15 mouse cellular contexts compared by ENCODE assay signal in the genomic region with DNA sequence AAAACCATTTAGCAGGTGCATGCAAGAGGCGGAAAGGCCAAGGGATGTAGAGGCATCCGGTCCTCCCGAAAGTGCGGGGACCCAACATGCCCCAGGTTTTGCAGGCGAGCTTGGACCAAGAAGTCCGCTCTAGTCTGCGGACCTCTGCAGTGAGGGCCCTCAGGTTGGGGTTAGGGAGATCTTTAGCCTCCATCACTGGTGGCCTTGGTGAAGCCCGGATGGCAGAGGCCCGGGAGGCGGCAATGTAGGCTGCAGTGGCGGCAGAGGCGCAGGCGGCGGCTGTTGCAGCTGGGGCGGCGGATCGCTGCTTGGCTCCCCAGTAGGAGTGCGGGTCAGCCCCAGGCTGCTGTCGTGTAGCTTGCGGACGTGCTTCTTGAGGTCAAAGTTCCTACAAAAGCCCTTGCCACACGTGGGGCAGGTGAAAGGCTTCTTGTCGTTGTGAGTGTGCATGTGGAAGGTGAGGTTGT. TPM values are rescaled to one million over a fixed set of nuclear protein-coding genes. Genes with fewer than 3 reads are reported as not detected.
A peak's percentile ranks its signal among the peaks of the same experiment; 100 is the strongest.
DNase-seq lines count a peak whose midpoint lies in the region; ATAC-seq and TF ChIP-seq lines count a peak whose summit lies in the region.
"Had no signal": no experiment of that assay in that cellular context is flagged by ENCODE, and none has a peak within 500 bp of the region (broad histone marks: within the 10 kb centered on the region; RNA-seq: fewer than 3 reads in every experiment).

No protein-coding gene starts in this region.

- no peak for ATAC-seq in forebrain, embryonic 15.5 days (replicated peaks)
- no peak for ATAC-seq in embryonic facial prominence, embryonic 11.5 days (replicated peaks; ENCODE audit: insufficient number of reproducible peaks, low FRiP score, low TSS enrichment, low read depth)
- ATAC-seq in limb, embryonic 12.5 days (ENCODE audit: insufficient number of reproducible peaks, insufficient read depth, low FRiP score, low TSS enrichment, low read depth) = no peak; the same call in 1 of the 2 replicates

- peak; percentile 62 for DNase-seq in forebrain, embryonic 10.5 days (ENCODE audit: extremely low spot score, low spot score)
- DNase-seq in embryonic facial prominence, embryonic 11.5 days (ENCODE audit: low spot score) = no peak
- DNase-seq in kidney, adult 11 months = no peak
- no peak for DNase-seq in left cerebral cortex, adult 11 months (ENCODE audit: low spot score)
- DNase-seq in testis, postnatal 14 days (ENCODE audit: low spot score) = no peak
- DNase-seq: B cell, adult 2 months; gastrocnemius, postnatal 14 days; kidney, adult 9 months; thymus, adult 2 months had no signal

- no peak overlapping the region for H3K9ac ChIP-seq in forebrain, embryonic 15.5 days (replicated peaks)
- no peak overlapping the region for H3K9ac ChIP-seq in ES-Bruce4 (ENCODE audit: low read depth, poor library complexity, severe bottlenecking)
- H3K9ac ChIP-seq in embryonic facial prominence, embryonic 11.5 days (replicated peaks; ENCODE audit: low read length) = peak overlapping the region; percentile 37; the same call in 1 of the 2 replicates
- H3K9ac ChIP-seq in limb, embryonic 12.5 days (replicated peaks) = 0 out of 2 replicates have a peak overlapping the region, but pooled peaks have one; percentile 12

- peak overlapping the region; percentile 99 for H3K27ac ChIP-seq in forebrain, embryonic 10.5 days
- H3K27ac ChIP-seq in forebrain, embryonic 15.5 days (replicated peaks) = no peak overlapping the region
- no peak overlapping the region for H3K27ac ChIP-seq in ES-Bruce4 (ENCODE audit: insufficient read depth, low read length)
- no peak overlapping the region for H3K27ac ChIP-seq in embryonic facial prominence, embryonic 11.5 days (replicated peaks; ENCODE audit: low read depth, low read length)
- no peak overlapping the region for H3K27ac ChIP-seq in limb, embryonic 12.5 days
- H3K27ac ChIP-seq: heart, embryonic 10.5 days had no signal

- no peaks in the 10 kb centered on the region for H3K9me3 ChIP-seq in forebrain, embryonic 10.5 days
- no peaks in the 10 kb centered on the region for H3K9me3 ChIP-seq in forebrain, embryonic 15.5 days
- no peaks in the 10 kb centered on the region for H3K9me3 ChIP-seq in ES-Bruce4 (replicated peaks; ENCODE audit: control insufficient read depth, insufficient read depth, low read length, poor library complexity, severe bottlenecking)
- H3K9me3 ChIP-seq in embryonic facial prominence, embryonic 11.5 days (replicated peaks; ENCODE audit: control insufficient read depth, low read length) = no peaks in the 10 kb centered on the region
- H3K9me3 ChIP-seq in limb, embryonic 12.5 days = no peaks in the 10 kb centered on the region
- H3K9me3 ChIP-seq: heart, embryonic 10.5 days had no signal

- H3K36me3 ChIP-seq in forebrain, embryonic 10.5 days (replicated peaks) = peaks cover 8% of the 10 kb centered on the region
- H3K36me3 ChIP-seq in forebrain, embryonic 15.5 days = no peaks in the 10 kb centered on the region
- H3K36me3 ChIP-seq in ES-Bruce4 (ENCODE audit: control insufficient read depth, insufficient read depth, low read length, poor library complexity, severe bottlenecking) = no peaks in the 10 kb centered on the region
- no peaks in the 10 kb centered on the region for H3K36me3 ChIP-seq in embryonic facial prominence, embryonic 11.5 days (replicated peaks; ENCODE audit: control insufficient read depth, insufficient read depth, low read depth, low read length)
- H3K36me3 ChIP-seq in limb, embryonic 12.5 days = no peaks in the 10 kb centered on the region
- H3K36me3 ChIP-seq: heart, embryonic 10.5 days had no signal

- peaks cover 100% of the 10 kb centered on the region for H3K27me3 ChIP-seq in forebrain, embryonic 10.5 days (ENCODE audit: poor library complexity, severe bottlenecking)
- H3K27me3 ChIP-seq in forebrain, embryonic 15.5 days = peaks cover 73% of the 10 kb centered on the region
- H3K27me3 ChIP-seq in ES-Bruce4 (ENCODE audit: control insufficient read depth, insufficient read depth, low read length, poor library complexity, severe bottlenecking) = peaks cover 20% of the 10 kb centered on the region
- H3K27me3 ChIP-seq in embryonic facial prominence, embryonic 11.5 days (ENCODE audit: control insufficient read depth, insufficient read depth, low read length) = peaks cover 48% of the 10 kb centered on the region
- H3K27me3 ChIP-seq in limb, embryonic 12.5 days = peaks cover 83% of the 10 kb centered on the region

- TF ChIP-seq EP300 in ES-Bruce4 (IDR thresholded peaks at IDR 0.05; ENCODE audit: insufficient read depth, low read depth, low read length) = no peak

- WGBS in forebrain, embryonic 10.5 days = 2% methylated on average over 23 of the region's 23 CpGs
- WGBS in forebrain, embryonic 15.5 days = 6% methylated on average over 23 of the region's 23 CpGs
- under 1% methylated on average over 23 of the region's 23 CpGs for WGBS in embryonic facial prominence, embryonic 11.5 days
- 1% methylated on average over 23 of the region's 23 CpGs for WGBS in limb, embryonic 12.5 days

- peak overlapping the region; percentile 81 for H3K4me3 ChIP-seq in forebrain, embryonic 10.5 days
- no peak overlapping the region for H3K4me3 ChIP-seq in forebrain, embryonic 15.5 days
- H3K4me3 ChIP-seq in ES-Bruce4 (ENCODE audit: low read depth, low read length) = peak overlapping the region; percentile 15; the same call in 1 of the 2 replicates
- 0 out of 2 replicates have a peak overlapping the region, but pooled peaks have one; percentile 18 for H3K4me3 ChIP-seq in embryonic facial prominence, embryonic 11.5 days (ENCODE audit: low read depth, low read length)
- H3K4me3 ChIP-seq in limb, embryonic 12.5 days (replicated peaks) = no peak overlapping the region
- H3K4me3 ChIP-seq: heart, embryonic 10.5 days had no signal

- H3K4me1 ChIP-seq in forebrain, embryonic 10.5 days = peaks cover 72% of the 10 kb centered on the region
- peaks cover 34% of the 10 kb centered on the region for H3K4me1 ChIP-seq in forebrain, embryonic 15.5 days
- no peaks in the 10 kb centered on the region for H3K4me1 ChIP-seq in ES-Bruce4 (ENCODE audit: control insufficient read depth, insufficient read depth, low read length)
- H3K4me1 ChIP-seq in embryonic facial prominence, embryonic 11.5 days (ENCODE audit: control insufficient read depth, insufficient read depth, low read length) = peaks cover 7% of the 10 kb centered on the region; the same call in 1 of the 2 replicates
- H3K4me1 ChIP-seq in limb, embryonic 12.5 days (replicated peaks) = peaks cover 26% of the 10 kb centered on the region

- no peak overlapping the region for H3K4me2 ChIP-seq in forebrain, embryonic 15.5 days (replicated peaks)
- H3K4me2 ChIP-seq in embryonic facial prominence, embryonic 11.5 days (ENCODE audit: low read depth, low read length) = no peak overlapping the region
- H3K4me2 ChIP-seq in limb, embryonic 12.5 days = no peak overlapping the region

- TF ChIP-seq POLR2A in ES-Bruce4 (IDR thresholded peaks at IDR 0.05; ENCODE audit: insufficient read depth, low read length) = no peak

- TF ChIP-seq CTCF in ES-Bruce4 (IDR thresholded peaks at IDR 0.05; ENCODE audit: low read depth, low read length) = no peak

RNA-seq across cellular contexts. Expression of a gene that starts 2.6 kb away (rescaled TPM):
- polyA plus RNA-seq in forebrain, embryonic 10.5 days (2016; fragmentation: Nextera tagmentation; extraction: Ambion mirVana) = 35.1 and 38.2 TPM in 2 replicates
- 7.1 and 13.1 TPM in 2 replicates for polyA plus RNA-seq in forebrain, embryonic 15.5 days (2015; fragmentation: Nextera tagmentation; extraction: Ambion mirVana)
- not detected in 2 replicates for polyA plus RNA-seq in ES-Bruce4 (2011; ENCODE audit: insufficient read depth, insufficient read length, low read depth, missing spikeins)
- 6.8 and 10.7 TPM in 2 replicates for polyA plus RNA-seq in embryonic facial prominence, embryonic 11.5 days (2014; fragmentation: Nextera tagmentation; extraction: Ambion mirVana)
- polyA plus RNA-seq in limb, embryonic 12.5 days (2016; fragmentation: Nextera tagmentation; extraction: Ambion mirVana) = not detected in 2 replicates
- polyA plus RNA-seq: cerebellum, adult 2 months; liver, embryonic 16.5 days had no signal

Comparison
In these comparisons a context has a peak if more than half of its experiments do, and no peak if none do; other contexts are left out.
1. H3K4me3 ChIP-seq: peak in forebrain, embryonic 10.5 days (single experiment), ES-Bruce4 (single experiment) and embryonic facial prominence, embryonic 11.5 days (single experiment); none in forebrain, embryonic 15.5 days (single experiment) and limb, embryonic 12.5 days (single experiment).
2. H3K9ac ChIP-seq: peak in embryonic facial prominence, embryonic 11.5 days (single experiment) and limb, embryonic 12.5 days (single experiment); none in forebrain, embryonic 15.5 days (single experiment) and ES-Bruce4 (single experiment).